8 mouse cellular contexts compared by ENCODE assay signal in the genomic region with DNA sequence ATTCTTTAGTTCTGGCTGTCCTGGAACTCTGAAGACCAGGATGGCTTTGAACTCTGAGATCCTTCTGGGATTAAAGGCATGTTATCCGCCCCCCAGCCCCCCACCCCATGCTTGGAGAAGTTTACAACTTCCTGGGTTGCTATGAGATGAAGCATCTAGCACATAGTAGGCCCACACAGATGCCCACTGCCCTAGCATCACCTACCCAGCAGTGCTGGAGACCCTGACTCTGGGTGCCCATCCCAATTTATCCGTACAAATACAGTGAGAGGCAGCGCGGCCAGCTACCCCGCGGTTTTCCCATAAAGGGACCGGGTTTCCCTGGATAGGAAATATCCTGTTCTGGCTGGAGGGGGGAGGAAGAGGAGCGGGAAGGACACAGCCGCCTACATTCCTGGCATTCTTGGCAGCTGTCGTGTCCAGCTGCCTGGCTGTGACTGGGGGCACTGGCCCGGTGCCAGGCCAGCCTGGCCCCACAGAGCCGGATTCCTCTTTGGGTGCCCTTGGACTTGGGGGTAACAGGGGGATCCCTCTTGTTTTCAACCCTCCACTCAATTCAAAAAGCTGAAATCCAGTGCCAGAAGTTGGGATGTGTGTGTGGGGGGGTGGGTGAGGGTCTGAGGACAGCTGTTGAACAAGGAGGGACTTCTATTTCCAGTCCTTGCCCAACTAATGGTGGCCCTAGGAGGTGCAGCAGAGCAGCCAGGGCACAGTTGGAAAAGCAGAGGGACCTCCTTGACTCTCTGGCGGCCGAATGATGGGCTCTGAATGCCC. TPM values are rescaled to one million over a fixed set of nuclear protein-coding genes. Genes with fewer than 3 reads are reported as not detected.
A peak's percentile ranks its signal among the peaks of the same experiment; 100 is the strongest.
DNase-seq lines count a peak whose midpoint lies in the region; ATAC-seq and TF ChIP-seq lines count a peak whose summit lies in the region.

No protein-coding gene starts in this region.

- no peak for TF ChIP-seq CTCF in layer of hippocampus, adult 2 months (conservative IDR thresholded peaks at IDR 0.05)
- no peak for TF ChIP-seq CTCF in liver, postnatal 0 days (IDR thresholded peaks at IDR 0.05; ENCODE audit: low read depth)
- no peak for TF ChIP-seq CTCF in cerebellum, adult 2 months (IDR thresholded peaks at IDR 0.05; ENCODE audit: borderline replicate concordance, insufficient read depth, low read depth, low read length)

- no peak overlapping the region for H3K4me2 ChIP-seq in embryonic facial prominence, embryonic 11.5 days (ENCODE audit: low read depth, low read length)
- H3K4me2 ChIP-seq in hindbrain, embryonic 15.5 days: peak overlapping the region; percentile 65; the same call in 1 of the 2 replicates
- no peak overlapping the region for H3K4me2 ChIP-seq in liver, postnatal 0 days (ENCODE audit: low read depth, low read length)

- no peak overlapping the region for H3K9ac ChIP-seq in embryonic facial prominence, embryonic 11.5 days (replicated peaks; ENCODE audit: low read length)
- no peak overlapping the region for H3K9ac ChIP-seq in hindbrain, embryonic 15.5 days
- H3K9ac ChIP-seq in liver, postnatal 0 days (replicated peaks): no peak overlapping the region

- ATAC-seq in embryonic facial prominence, embryonic 11.5 days (replicated peaks; ENCODE audit: insufficient number of reproducible peaks, low FRiP score, low TSS enrichment, low read depth): no peak
- no peak for ATAC-seq in hindbrain, embryonic 15.5 days (ENCODE audit: low FRiP score, low read depth)
- ATAC-seq in liver, postnatal 0 days: no peak

- H3K36me3 ChIP-seq in embryonic facial prominence, embryonic 11.5 days (replicated peaks; ENCODE audit: control insufficient read depth, insufficient read depth, low read depth, low read length): no peaks in the 10 kb centered on the region
- H3K36me3 ChIP-seq in hindbrain, embryonic 15.5 days: no peaks in the 10 kb centered on the region
- no peaks in the 10 kb centered on the region for H3K36me3 ChIP-seq in liver, postnatal 0 days (replicated peaks; ENCODE audit: insufficient read depth, low read length)

- H3K4me3 ChIP-seq in layer of hippocampus, adult 2 months: no peak overlapping the region
- H3K4me3 ChIP-seq in embryonic facial prominence, embryonic 11.5 days (ENCODE audit: low read depth, low read length): no peak overlapping the region
- no peak overlapping the region for H3K4me3 ChIP-seq in hindbrain, embryonic 15.5 days
- H3K4me3 ChIP-seq in liver, postnatal 0 days (ENCODE audit: low read depth, low read length): no peak overlapping the region
- H3K4me3 ChIP-seq in cerebellum, adult 2 months (replicated peaks; ENCODE audit: insufficient read depth, low read depth, low read length): no peak overlapping the region

- 36% methylated on average over 14 of the region's 14 CpGs for WGBS in embryonic facial prominence, embryonic 11.5 days
- 34% methylated on average over 14 of the region's 14 CpGs for WGBS in hindbrain, embryonic 15.5 days
- 65% methylated on average over 14 of the region's 14 CpGs for WGBS in liver, postnatal 0 days (ENCODE audit: insufficient replicate concordance)
- 34% methylated on average over 14 of the region's 14 CpGs for WGBS in cerebellum, adult 2 months

- no peak for TF ChIP-seq POLR2A in cerebellum, adult 2 months (IDR thresholded peaks at IDR 0.05; ENCODE audit: borderline replicate concordance, insufficient read depth, low read length)

- H3K27me3 ChIP-seq in embryonic facial prominence, embryonic 11.5 days (ENCODE audit: control insufficient read depth, insufficient read depth, low read length): no peaks in the 10 kb centered on the region
- H3K27me3 ChIP-seq in hindbrain, embryonic 15.5 days: no peaks in the 10 kb centered on the region
- H3K27me3 ChIP-seq in liver, postnatal 0 days (ENCODE audit: insufficient read depth, low read length): peaks cover 3% of the 10 kb centered on the region; the same call in 1 of the 2 replicates
- no peaks in the 10 kb centered on the region for H3K27me3 ChIP-seq in cerebellum, adult 2 months (ENCODE audit: control insufficient read depth, insufficient read depth, low read length)

- H3K4me1 ChIP-seq in embryonic facial prominence, embryonic 11.5 days (ENCODE audit: control insufficient read depth, insufficient read depth, low read length): peaks cover 18% of the 10 kb centered on the region
- H3K4me1 ChIP-seq in hindbrain, embryonic 15.5 days (replicated peaks): peaks cover 27% of the 10 kb centered on the region
- peaks cover 5% of the 10 kb centered on the region; the same call in 1 of the 2 replicates for H3K4me1 ChIP-seq in liver, postnatal 0 days (ENCODE audit: insufficient read depth)
- peaks cover 8% of the 10 kb centered on the region for H3K4me1 ChIP-seq in cerebellum, adult 2 months (ENCODE audit: control insufficient read depth, insufficient read depth, low read length)

- peak overlapping the region; percentile 81; the same call in 1 of the 2 replicates for H3K27ac ChIP-seq in layer of hippocampus, adult 2 months
- H3K27ac ChIP-seq in embryonic facial prominence, embryonic 11.5 days (replicated peaks; ENCODE audit: low read depth, low read length): peak overlapping the region; percentile 8; the same call in 1 of the 2 replicates
- H3K27ac ChIP-seq in hindbrain, embryonic 15.5 days (replicated peaks): 0 out of 2 replicates have a peak overlapping the region, but pooled peaks have one; percentile 73
- peak overlapping the region; percentile 44; the same call in 1 of the 2 replicates for H3K27ac ChIP-seq in liver, postnatal 0 days (ENCODE audit: low read depth)
- H3K27ac ChIP-seq in cerebellum, adult 2 months (ENCODE audit: insufficient read depth, low read length): no peak overlapping the region

- no peaks in the 10 kb centered on the region for H3K9me3 ChIP-seq in embryonic facial prominence, embryonic 11.5 days (replicated peaks; ENCODE audit: control insufficient read depth, low read length)
- H3K9me3 ChIP-seq in hindbrain, embryonic 15.5 days: no peaks in the 10 kb centered on the region
- no peaks in the 10 kb centered on the region for H3K9me3 ChIP-seq in liver, postnatal 0 days (ENCODE audit: low read length)

- no peak for TF ChIP-seq EP300 in liver, postnatal 0 days (IDR thresholded peaks at IDR 0.05; ENCODE audit: low read depth)

- no peak for DNase-seq in layer of hippocampus, adult 2 months (ENCODE audit: low spot score in 2 of 2)
- no peak for DNase-seq in layer of hippocampus, postnatal 25 days (ENCODE audit: extremely low spot score in 1 of 2, low spot score in 1 of 2)
- peak; percentile 45 for DNase-seq in embryonic facial prominence, embryonic 11.5 days (ENCODE audit: low spot score)
- no peak for DNase-seq in liver, postnatal 0 days
- DNase-seq in frontal cortex, postnatal 25 days (ENCODE audit: low spot score in 2 of 2): no peak
- no peak for DNase-seq in cerebellum, adult 2 months
- DNase-seq in thymus, postnatal 10 days (ENCODE audit: low spot score in 2 of 2): no peak

RNA-seq across cellular contexts. Expression of gene Cbx7, which starts 19.0 kb away (rescaled TPM):
- total RNA-seq in layer of hippocampus, adult 2 months (2021): 10 to 100 TPM; 49.8 to 50.3 TPM
- 10 to 100 TPM; 32.1 to 35.7 TPM for total RNA-seq in layer of hippocampus, postnatal 25 days (2021)
- 0.75 and 1.3 TPM in 2 replicates for polyA plus RNA-seq in embryonic facial prominence, embryonic 11.5 days (2014; fragmentation: Nextera tagmentation; extraction: Ambion mirVana)
- 4.5 and 4.7 TPM in 2 replicates for polyA plus RNA-seq in hindbrain, embryonic 15.5 days (2015; fragmentation: Nextera tagmentation; extraction: Ambion mirVana)
- 1.0 and 1.2 TPM in 2 replicates for polyA plus RNA-seq in liver, postnatal 0 days (2015; fragmentation: Nextera tagmentation; extraction: Ambion mirVana)
- 89.6 and 96.3 TPM in 2 replicates for polyA plus RNA-seq in cerebellum, adult 2 months (2012; rRNA removed)

Comparison
In these comparisons a context has a peak if more than half of its experiments do, and no peak if none do; other contexts are left out.
1. RNA of gene Cbx7, which starts 19.0 kb away (polyA plus RNA-seq): 89.6 to 96.3 TPM in cerebellum, adult 2 months; 4.5 to 4.7 TPM in hindbrain, embryonic 15.5 days, 0.75 to 1.3 TPM in embryonic facial prominence, embryonic 11.5 days and 1.0 to 1.2 TPM in liver, postnatal 0 days; every median in the first group is over 10 times any median in the second.